Mouse (Mus musculus): Measurements from ENCODE around the gene Tm4sf4. TPM values are rescaled to one million over a fixed set of nuclear protein-coding genes. Genes with fewer than 3 reads are reported as not detected.

Gene Tm4sf4
- polyA plus RNA-seq, 1 experiment from 2014 or later = 1.4 TPM

DNA sequence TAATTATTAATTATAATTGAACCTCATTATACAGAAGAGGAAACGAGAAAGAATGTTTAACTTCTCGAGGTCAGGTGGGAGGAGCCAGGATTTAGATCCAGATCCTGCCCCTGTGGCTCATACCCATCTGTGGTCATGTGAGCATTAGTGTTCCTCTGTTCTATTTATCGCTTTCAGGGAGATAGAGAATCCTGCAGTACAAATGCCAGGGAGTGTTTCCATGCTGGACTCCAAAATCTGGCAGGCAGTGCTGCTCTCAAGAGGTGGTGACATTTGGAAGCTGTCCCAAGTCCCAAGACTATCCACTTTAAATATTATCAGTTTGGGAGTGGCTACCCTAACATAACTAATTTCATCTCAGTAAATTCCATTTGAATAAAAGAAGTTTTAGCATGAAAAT lies 6.6 kb downstream of the Tm4sf4 start:
- no peaks in the 10 kb centered on the region for H3K36me3 ChIP-seq (ENCODE audit: insufficient read depth, low read length)
- H3K9ac ChIP-seq (replicated peaks; ENCODE audit: low read length) = no peak overlapping the region
- 82% methylated on average over 3 of the region's 3 CpGs for WGBS
- H3K4me3 ChIP-seq (ENCODE audit: low read length) = no peak overlapping the region
- H3K27me3 ChIP-seq (ENCODE audit: insufficient read depth, low read length) = no peaks in the 10 kb centered on the region
- no peak for ATAC-seq (ENCODE audit: low FRiP score, low TSS enrichment)
- no peaks in the 10 kb centered on the region for H3K9me3 ChIP-seq (ENCODE audit: low read length)
- H3K4me1 ChIP-seq (ENCODE audit: insufficient read depth, low read length) = peaks cover 12% of the 10 kb centered on the region
- no peak overlapping the region for H3K4me2 ChIP-seq (replicated peaks; ENCODE audit: low read depth, low read length)
- no peak overlapping the region for H3K27ac ChIP-seq (ENCODE audit: low read length)

GRCm38 (mm10) chr3:57435364-57435763 lies 10.2 kb downstream of the Tm4sf4 start:
- H3K4me1 ChIP-seq (ENCODE audit: insufficient read depth, low read length) = no peaks in the 10 kb centered on the region
- no peaks in the 10 kb centered on the region for H3K9me3 ChIP-seq (ENCODE audit: low read length)
- no peaks in the 10 kb centered on the region for H3K27me3 ChIP-seq (ENCODE audit: insufficient read depth, low read length)
- H3K9ac ChIP-seq (replicated peaks; ENCODE audit: low read length) = no peak overlapping the region
- 72% methylated on average over 8 of the region's 8 CpGs for WGBS
- no peak for ATAC-seq (ENCODE audit: low FRiP score, low TSS enrichment)
- H3K4me2 ChIP-seq (replicated peaks; ENCODE audit: low read depth, low read length) = no peak overlapping the region
- no peak overlapping the region for H3K27ac ChIP-seq (ENCODE audit: low read length)
- no peak overlapping the region for H3K4me3 ChIP-seq (ENCODE audit: low read length)
- no peaks in the 10 kb centered on the region for H3K36me3 ChIP-seq (ENCODE audit: insufficient read depth, low read length)

GRCm38 (mm10) chr3:57440956-57441355 lies 15.8 kb downstream of the Tm4sf4 start:
- H3K9ac ChIP-seq (replicated peaks; ENCODE audit: low read length) = no peak overlapping the region
- ATAC-seq (ENCODE audit: low FRiP score, low TSS enrichment) = no peak
- H3K4me3 ChIP-seq (ENCODE audit: low read length) = no peak overlapping the region
- H3K27ac ChIP-seq (ENCODE audit: low read length) = no peak overlapping the region
- no peaks in the 10 kb centered on the region for H3K9me3 ChIP-seq (ENCODE audit: low read length)
- 0 out of 2 replicates have a peak, but pooled peaks cover 6% of the 10 kb centered on the region for H3K4me1 ChIP-seq (ENCODE audit: insufficient read depth, low read length)
- 60% methylated on average over 3 of the region's 3 CpGs for WGBS
- no peaks in the 10 kb centered on the region for H3K36me3 ChIP-seq (ENCODE audit: insufficient read depth, low read length)
- no peaks in the 10 kb centered on the region for H3K27me3 ChIP-seq (ENCODE audit: insufficient read depth, low read length)
- no peak overlapping the region for H3K4me2 ChIP-seq (replicated peaks; ENCODE audit: low read depth, low read length)

GRCm38 (mm10) chr3:57445706-57446105 lies 20.6 kb downstream of the Tm4sf4 start:
- Histone ChIP-seq H3K9ac (replicated peaks; ENCODE audit: low read length) (no peak overlapping the region), H3K4me3 (ENCODE audit: low read length) (no peak overlapping the region), H3K36me3 (ENCODE audit: insufficient read depth, low read length) (no peaks in the 10 kb centered on the region), H3K27ac (ENCODE audit: low read length) (peak overlapping the region; percentile 55; the same call in 1 of the 2 replicates), H3K4me2 (replicated peaks; ENCODE audit: low read depth, low read length) (no peak overlapping the region), H3K4me1 (ENCODE audit: insufficient read depth, low read length) (0 out of 2 replicates have a peak, but pooled peaks cover 6% of the 10 kb centered on the region), H3K27me3 (ENCODE audit: insufficient read depth, low read length) (no peaks in the 10 kb centered on the region), H3K9me3 (ENCODE audit: low read length) (no peaks in the 10 kb centered on the region)
- 40% methylated on average over 3 of the region's 3 CpGs for WGBS
- peak; percentile 64 for ATAC-seq (ENCODE audit: low FRiP score, low TSS enrichment)

- no peaks in the 10 kb centered on the region for H3K9me3 ChIP-seq (ENCODE audit: low read length)
- no peak overlapping the region for H3K4me2 ChIP-seq (replicated peaks; ENCODE audit: low read depth, low read length)
- H3K9ac ChIP-seq (replicated peaks; ENCODE audit: low read length) = no peak overlapping the region
- H3K36me3 ChIP-seq (ENCODE audit: insufficient read depth, low read length) = no peaks in the 10 kb centered on the region
- no peak overlapping the region for H3K4me3 ChIP-seq (ENCODE audit: low read length)
- no peak for ATAC-seq (ENCODE audit: low FRiP score, low TSS enrichment)
- 0 out of 2 replicates have a peak, but pooled peaks cover 6% of the 10 kb centered on the region for H3K4me1 ChIP-seq (ENCODE audit: insufficient read depth, low read length)
- H3K27me3 ChIP-seq (ENCODE audit: insufficient read depth, low read length) = no peaks in the 10 kb centered on the region
- H3K27ac ChIP-seq (ENCODE audit: low read length) = no peak overlapping the region
- WGBS = 38% methylated on average over 1 of the region's 1 CpGs
These were observed 22.8 kb downstream of the Tm4sf4 start for GRCm38 (mm10) chr3:57447889-57448288.

GRCm38 (mm10) chr3:57448445-57448844 lies 23.3 kb downstream of the Tm4sf4 start:
- WGBS = 29% methylated on average over 5 of the region's 5 CpGs
- ATAC-seq (ENCODE audit: low FRiP score, low TSS enrichment) = peak; percentile 67; the same call in 1 of the 2 replicates
- Histone ChIP-seq H3K27ac (ENCODE audit: low read length) (no peak overlapping the region), H3K9me3 (ENCODE audit: low read length) (no peaks in the 10 kb centered on the region), H3K9ac (replicated peaks; ENCODE audit: low read length) (no peak overlapping the region), H3K4me3 (ENCODE audit: low read length) (no peak overlapping the region), H3K36me3 (ENCODE audit: insufficient read depth, low read length) (no peaks in the 10 kb centered on the region), H3K27me3 (ENCODE audit: insufficient read depth, low read length) (no peaks in the 10 kb centered on the region), H3K4me1 (ENCODE audit: insufficient read depth, low read length) (0 out of 2 replicates have a peak, but pooled peaks cover 6% of the 10 kb centered on the region), H3K4me2 (replicated peaks; ENCODE audit: low read depth, low read length) (no peak overlapping the region)

DNA sequence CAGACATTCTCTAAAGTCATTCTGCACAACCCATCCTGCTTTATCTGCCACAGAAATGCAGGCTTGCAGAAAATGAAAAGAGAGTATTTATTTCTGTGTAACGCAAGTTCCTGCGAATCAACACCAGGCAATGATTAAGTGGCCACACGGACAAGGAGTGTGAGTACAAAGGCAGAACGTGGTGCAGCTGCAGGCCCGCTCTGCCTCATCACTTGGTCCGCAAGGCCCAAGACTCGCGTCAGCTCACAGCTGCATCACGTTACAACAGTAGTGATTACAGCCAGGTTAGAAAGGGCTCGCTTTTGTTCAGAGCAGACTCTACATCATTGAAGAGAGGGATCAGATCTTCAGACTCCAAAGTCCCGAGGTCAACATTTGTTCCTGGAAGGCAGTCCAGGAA lies 33.5 kb downstream of the Tm4sf4 start:
- H3K4me2 ChIP-seq (replicated peaks; ENCODE audit: low read depth, low read length) = no peak overlapping the region
- H3K4me1 ChIP-seq (ENCODE audit: insufficient read depth, low read length) = 0 out of 2 replicates have a peak, but pooled peaks cover 5% of the 10 kb centered on the region
- H3K27me3 ChIP-seq (ENCODE audit: insufficient read depth, low read length) = no peaks in the 10 kb centered on the region
- H3K9me3 ChIP-seq (ENCODE audit: low read length) = no peaks in the 10 kb centered on the region
- ATAC-seq (ENCODE audit: low FRiP score, low TSS enrichment) = peak; percentile 69; the same call in 1 of the 2 replicates
- no peak overlapping the region; the same call in 1 of the 2 replicates for H3K9ac ChIP-seq (replicated peaks; ENCODE audit: low read length)
- no peak overlapping the region for H3K27ac ChIP-seq (ENCODE audit: low read length)
- 24% methylated on average over 11 of the region's 11 CpGs for WGBS
- no peak overlapping the region for H3K4me3 ChIP-seq (ENCODE audit: low read length)
- peaks cover 6% of the 10 kb centered on the region; the same call in 1 of the 2 replicates for H3K36me3 ChIP-seq (ENCODE audit: insufficient read depth, low read length)

- Histone ChIP-seq H3K27ac (ENCODE audit: low read length) (no peak overlapping the region), H3K9me3 (ENCODE audit: low read length) (no peaks in the 10 kb centered on the region), H3K27me3 (ENCODE audit: insufficient read depth, low read length) (no peaks in the 10 kb centered on the region), H3K4me2 (replicated peaks; ENCODE audit: low read depth, low read length) (no peak overlapping the region), H3K36me3 (ENCODE audit: insufficient read depth, low read length) (peaks cover 4% of the 10 kb centered on the region; the same call in 1 of the 2 replicates), H3K4me3 (ENCODE audit: low read length) (no peak overlapping the region), H3K9ac (replicated peaks; ENCODE audit: low read length) (no peak overlapping the region), H3K4me1 (ENCODE audit: insufficient read depth, low read length) (0 out of 2 replicates have a peak, but pooled peaks cover 5% of the 10 kb centered on the region)
- 91% methylated on average over 4 of the region's 4 CpGs for WGBS
- no peak for ATAC-seq (ENCODE audit: low FRiP score, low TSS enrichment)
These were observed 38.2 kb downstream of the Tm4sf4 start for GRCm38 (mm10) chr3:57463302-57463701.

DNA sequence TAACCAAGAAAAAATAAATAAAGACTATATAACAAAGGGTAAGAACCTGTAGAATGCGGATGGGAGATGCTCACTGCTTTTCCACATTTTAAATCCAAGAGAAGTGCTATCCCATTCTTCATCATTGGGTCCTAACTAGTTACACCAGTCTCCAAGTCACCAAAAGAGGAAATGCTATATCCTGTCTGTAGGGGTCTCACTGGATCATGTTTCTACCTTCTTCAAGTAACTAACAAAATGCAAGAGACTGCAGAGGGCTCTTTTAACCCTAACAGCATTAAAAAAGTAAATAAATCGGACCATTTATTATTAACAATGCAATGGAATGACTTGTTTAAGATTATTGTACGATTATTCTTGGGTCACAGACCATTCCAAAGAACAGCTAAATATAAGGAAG lies 41.2 kb downstream of the Tm4sf4 start:
- H3K36me3 ChIP-seq (ENCODE audit: insufficient read depth, low read length) = peaks cover 4% of the 10 kb centered on the region; the same call in 1 of the 2 replicates
- H3K27ac ChIP-seq (ENCODE audit: low read length) = no peak overlapping the region
- H3K4me3 ChIP-seq (ENCODE audit: low read length) = no peak overlapping the region
- no peak for ATAC-seq (ENCODE audit: low FRiP score, low TSS enrichment)
- 63% methylated on average over 3 of the region's 3 CpGs for WGBS
- H3K4me2 ChIP-seq (replicated peaks; ENCODE audit: low read depth, low read length) = no peak overlapping the region
- no peak overlapping the region for H3K9ac ChIP-seq (replicated peaks; ENCODE audit: low read length)
- no peaks in the 10 kb centered on the region for H3K27me3 ChIP-seq (ENCODE audit: insufficient read depth, low read length)
- peaks cover 15% of the 10 kb centered on the region for H3K4me1 ChIP-seq (ENCODE audit: insufficient read depth, low read length)
- no peaks in the 10 kb centered on the region for H3K9me3 ChIP-seq (ENCODE audit: low read length)

DNA sequence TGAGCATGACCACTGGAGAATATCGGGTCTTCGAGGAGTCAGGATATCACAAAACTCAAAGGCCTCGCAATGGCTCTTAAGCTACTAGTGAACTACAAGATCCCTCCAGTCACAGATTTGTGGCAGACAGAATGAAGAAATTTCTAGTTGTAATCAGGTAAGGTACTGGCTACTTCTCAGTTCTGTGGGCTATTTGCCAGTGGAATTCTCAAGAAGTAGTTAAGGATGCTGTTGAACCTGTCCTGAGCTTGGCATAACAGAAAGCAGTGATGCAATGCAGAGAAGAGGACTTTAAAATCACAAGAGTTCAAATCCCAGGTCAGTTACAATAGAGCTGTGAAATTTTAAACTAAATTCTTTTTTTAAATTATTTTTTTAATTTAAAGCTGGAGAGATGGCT lies 44.2 kb downstream of the Tm4sf4 start:
- ATAC-seq (ENCODE audit: low FRiP score, low TSS enrichment) = no peak
- 98% methylated on average over 3 of the region's 3 CpGs for WGBS
- peaks cover 2% of the 10 kb centered on the region; the same call in 1 of the 2 replicates for H3K36me3 ChIP-seq (ENCODE audit: insufficient read depth, low read length)
- H3K4me3 ChIP-seq (ENCODE audit: low read length) = no peak overlapping the region
- H3K4me2 ChIP-seq (replicated peaks; ENCODE audit: low read depth, low read length) = no peak overlapping the region
- no peak overlapping the region for H3K27ac ChIP-seq (ENCODE audit: low read length)
- peaks cover 28% of the 10 kb centered on the region for H3K4me1 ChIP-seq (ENCODE audit: insufficient read depth, low read length)
- no peaks in the 10 kb centered on the region for H3K27me3 ChIP-seq (ENCODE audit: insufficient read depth, low read length)
- H3K9ac ChIP-seq (replicated peaks; ENCODE audit: low read length) = no peak overlapping the region
- H3K9me3 ChIP-seq (ENCODE audit: low read length) = no peaks in the 10 kb centered on the region

All from kidney, embryonic 16.5 days (tissue).